Mouse (Mus musculus): ENCODE results near the gene Olfr320. TPM values are rescaled to one million over a fixed set of nuclear protein-coding genes. Genes with fewer than 3 reads are reported as not detected.

The Olfr320 gene
- not detected for polyA plus RNA-seq (2017; shearing (Covaris generic))

DNA sequence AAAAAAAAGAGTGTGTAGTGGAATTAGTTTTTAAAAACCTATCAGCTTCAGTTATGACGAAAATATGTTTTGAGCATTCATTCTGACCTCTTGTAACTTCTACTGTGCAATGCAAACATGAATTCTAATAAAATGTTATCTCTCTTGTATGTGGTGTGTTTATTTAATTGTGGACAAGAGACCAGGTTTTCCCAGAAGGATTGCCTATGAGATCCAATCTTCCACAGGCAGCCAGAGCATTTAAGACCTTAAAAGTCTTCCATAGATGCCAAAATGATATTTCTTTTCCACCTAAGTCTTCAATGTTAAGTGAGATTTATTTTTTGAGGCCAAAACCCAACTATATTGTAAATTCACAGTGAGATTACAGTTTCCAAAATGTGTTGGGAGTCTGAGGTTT, at the start of gene Olfr320:
Gene Olfr320 (plus strand): TSS at position 301 of the 400 bp plus-strand sequence.

DNA sequence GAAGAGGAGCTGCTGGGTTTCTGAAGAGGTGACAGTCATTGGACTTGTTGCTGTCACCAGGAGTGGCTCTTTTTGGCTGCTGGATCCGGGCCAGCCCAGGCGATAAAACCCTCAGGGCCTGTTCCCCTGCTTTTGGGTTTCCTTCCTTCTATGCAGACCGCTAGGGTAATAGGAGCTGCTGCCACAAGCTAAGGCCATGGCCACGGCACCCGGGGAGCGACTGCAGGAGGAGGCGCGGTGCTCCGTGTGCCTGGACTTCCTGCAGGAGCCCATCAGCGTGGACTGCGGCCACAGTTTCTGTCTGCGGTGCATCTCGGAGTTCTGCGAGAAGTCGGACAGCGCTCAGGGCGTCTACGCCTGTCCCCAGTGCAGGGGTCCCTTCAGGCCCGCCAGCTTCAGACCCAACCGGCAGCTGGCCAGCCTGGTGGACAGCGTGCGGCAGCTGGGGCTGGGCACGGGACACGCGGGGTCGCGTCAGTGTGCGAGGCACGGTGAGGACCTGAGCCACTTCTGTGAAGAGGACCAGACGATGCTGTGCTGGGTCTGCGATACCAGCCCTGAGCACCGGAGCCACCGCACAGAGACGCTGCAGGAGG, 40.5 kb upstream of the Olfr320 start, which contains the start of gene Trim58:
Gene Trim58 (plus strand): TSS at position 194 of the 596 bp plus-strand sequence.

DNA sequence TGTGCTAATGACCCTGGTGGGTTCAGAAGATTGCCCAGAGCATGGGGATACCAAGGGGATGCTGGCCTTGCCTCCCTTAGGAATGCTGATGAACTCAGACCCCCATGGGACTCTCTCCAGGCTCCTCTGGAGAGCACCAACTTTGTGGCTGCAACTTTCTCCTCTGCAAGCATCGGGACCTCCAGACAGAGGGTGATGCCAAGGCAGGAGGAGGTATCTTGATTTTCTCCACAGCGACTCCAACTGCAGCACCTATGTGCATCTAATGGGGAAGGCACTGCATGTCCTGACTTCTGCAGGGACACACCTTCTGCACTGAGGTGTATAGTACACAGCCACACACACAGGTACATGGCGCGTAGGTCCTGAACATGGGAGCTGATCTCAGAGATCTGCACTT, 22.3 kb upstream of the Olfr320 start, which contains the start of gene Olfr322:
Gene Olfr322 (plus strand): TSS at position 187 of the 400 bp plus-strand sequence.

DNA sequence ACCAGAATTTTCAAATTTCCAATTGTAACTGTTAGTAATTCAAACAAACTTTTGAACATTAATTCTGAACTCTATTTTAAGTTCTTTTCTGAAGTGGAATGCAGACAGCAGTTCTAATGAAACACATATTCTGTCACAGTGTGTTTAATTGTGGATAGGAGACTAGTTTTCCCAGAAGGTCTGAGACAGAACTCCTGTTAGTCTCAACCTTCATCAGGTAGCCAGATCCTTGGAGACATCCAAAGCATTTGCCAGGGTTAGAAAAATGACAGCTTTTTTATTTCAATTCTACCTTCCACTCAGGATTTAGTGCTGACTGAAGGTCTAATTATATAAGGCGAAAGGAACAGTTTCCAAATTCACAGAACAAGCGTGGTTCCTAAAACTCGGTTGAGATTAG, 18.0 kb downstream of the Olfr320 start, which contains the start of gene Olfr319:
Gene Olfr319 (plus strand): TSS at position 301 of the 400 bp plus-strand sequence.

DNA sequence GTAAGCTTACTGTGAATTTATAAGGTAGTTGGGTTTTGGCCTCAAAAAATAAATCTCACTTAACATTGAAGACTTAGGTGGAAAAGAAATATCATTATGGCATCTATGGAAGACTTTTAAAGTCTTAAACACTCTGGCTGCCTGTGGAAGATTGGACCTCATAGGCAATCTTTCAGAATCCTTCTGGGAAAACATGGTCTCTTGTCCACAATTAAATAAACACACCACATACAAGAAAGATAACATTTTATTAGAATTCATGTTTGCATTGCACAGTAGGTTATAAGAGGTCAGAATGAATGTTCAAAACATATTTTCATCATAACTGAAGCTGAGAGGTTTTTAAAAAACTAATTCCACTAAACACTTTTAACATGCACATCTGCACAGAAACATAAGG, 43.0 kb downstream of the Olfr320 start, which contains the start of gene Olfr318:
Gene Olfr318 (minus strand): TSS at position 101 of the 400 bp plus-strand sequence.

Other genes starting within 250 kb of the Olfr320 start
- gene Gm12253, start 248.5 kb upstream of the Olfr320 start, polyA plus RNA-seq (2017; shearing (Covaris generic)): under 1 TPM in 1 of 2 experiments, not detected in 1; 0.12 TPM
- not detected for gene Lypd9, start 228.2 kb upstream of the Olfr320 start, polyA plus RNA-seq (2017; shearing (Covaris generic))
- not detected for gene Olfr30, start 218.8 kb upstream of the Olfr320 start, polyA plus RNA-seq (2017; shearing (Covaris generic))
- gene Olfr332, start 188.5 kb upstream of the Olfr320 start, polyA plus RNA-seq (2017; shearing (Covaris generic)): under 1 TPM in 1 of 2 experiments, not detected in 1; 0.10 TPM
- gene Olfr331, start 178.5 kb upstream of the Olfr320 start, polyA plus RNA-seq (2017; shearing (Covaris generic)): not detected
- not detected for gene Olfr330, start 146.3 kb upstream of the Olfr320 start, polyA plus RNA-seq (2017; shearing (Covaris generic))
- not detected for gene Olfr329-ps, start 134.7 kb upstream of the Olfr320 start, polyA plus RNA-seq (2017; shearing (Covaris generic))
- not detected for gene Olfr328, start 125.5 kb upstream of the Olfr320 start, polyA plus RNA-seq (2017; shearing (Covaris generic))
- not detected for gene Olfr224, start 110.5 kb upstream of the Olfr320 start, polyA plus RNA-seq (2017; shearing (Covaris generic))
- gene Olfr325, start 103.4 kb upstream of the Olfr320 start, polyA plus RNA-seq (2017; shearing (Covaris generic)): not detected
- gene Olfr324, start 86.0 kb upstream of the Olfr320 start, polyA plus RNA-seq (2017; shearing (Covaris generic)): not detected
- not detected for gene 2210407C18Rik, start 65.0 kb upstream of the Olfr320 start, polyA plus RNA-seq (2017; shearing (Covaris generic))
- under 1 TPM in 1 of 2 experiments, not detected in 1; 0.14 TPM for gene Olfr323, start 50.6 kb upstream of the Olfr320 start, polyA plus RNA-seq (2017; shearing (Covaris generic))
- gene Trim58, start 40.6 kb upstream of the Olfr320 start, polyA plus RNA-seq (2017; shearing (Covaris generic)): under 1 TPM; 0.21 to 0.43 TPM
- gene Olfr322, start 22.3 kb upstream of the Olfr320 start, polyA plus RNA-seq (2017; shearing (Covaris generic)): not detected
- gene Olfr319, start 18.1 kb downstream of the Olfr320 start, polyA plus RNA-seq (2017; shearing (Covaris generic)): not detected
- under 1 TPM; 0.05 to 0.11 TPM for gene Olfr318, start 42.9 kb downstream of the Olfr320 start, polyA plus RNA-seq (2017; shearing (Covaris generic))
- gene Olfr317, start 58.1 kb downstream of the Olfr320 start, polyA plus RNA-seq (2017; shearing (Covaris generic)): not detected
- gene Olfr316, start 71.6 kb downstream of the Olfr320 start, polyA plus RNA-seq (2017; shearing (Covaris generic)): not detected
- gene Olfr315, start 92.1 kb downstream of the Olfr320 start, polyA plus RNA-seq (2017; shearing (Covaris generic)): under 1 TPM in 1 of 2 experiments, not detected in 1; 0.11 TPM
- under 1 TPM in 1 of 2 experiments, not detected in 1; 0.20 TPM for gene Olfr314, start 101.9 kb downstream of the Olfr320 start, polyA plus RNA-seq (2017; shearing (Covaris generic))
- gene Fam183b, start 120.9 kb downstream of the Olfr320 start, polyA plus RNA-seq (2017; shearing (Covaris generic)): not detected
- gene Olfr313, start 133.9 kb downstream of the Olfr320 start, polyA plus RNA-seq (2017; shearing (Covaris generic)): not detected
- gene Olfr312, start 148.1 kb downstream of the Olfr320 start, polyA plus RNA-seq (2017; shearing (Covaris generic)): under 1 TPM in 1 of 2 experiments, not detected in 1; 0.29 TPM
- gene Olfr311, start 158.2 kb downstream of the Olfr320 start, polyA plus RNA-seq (2017; shearing (Covaris generic)): not detected
- gene Gm12258, start 166.1 kb downstream of the Olfr320 start, polyA plus RNA-seq (2017; shearing (Covaris generic)): 10 to 100 TPM in 1 of 2 experiments, 1 to 10 TPM in 1; 5.4 to 11.4 TPM
- gene 2810021J22Rik, start 186.1 kb downstream of the Olfr320 start, polyA plus RNA-seq (2017; shearing (Covaris generic)): 1 to 10 TPM; 5.6 to 7.0 TPM
- 10 to 100 TPM in 1 of 2 experiments, 1 to 10 TPM in 1; 8.3 to 11.4 TPM for gene Zfp39, start 223.1 kb downstream of the Olfr320 start, polyA plus RNA-seq (2017; shearing (Covaris generic))
- under 1 TPM; 0.14 to 0.20 TPM for gene Btnl10, start 236.8 kb downstream of the Olfr320 start, polyA plus RNA-seq (2017; shearing (Covaris generic))

Measured in activated CD4-positive, CD25-positive, alpha-beta regulatory T cell (primary cell).